Mouse (Mus musculus) erythroblast, adult 5-6 weeks (primary cell): ENCODE measurements around the gene Hist2h3c2. TPM values are rescaled to one million over a fixed set of nuclear protein-coding genes. Genes with fewer than 3 reads are reported as not detected.
"Not testable (repeated sequence)": the region's sequence is repeated elsewhere in the genome, so short reads cannot be mapped to it uniquely, and the experiment has no call there.

ENCODE experiments used
- ATAC-seq: replicated peaks from 2 replicates; pipeline ENCODE4 v1.8.0; 2016; ENCODE audit warnings: moderate number of reproducible peaks, mild to moderate bottlenecking, moderate TSS enrichment, inconsistent platforms; ENCODE audit not compliant: poor library complexity, low FRiP score, severe bottlenecking
- total RNA-seq, 2 experiments: library from RNA; stranded (forward) in 1 of 2; stranded (reverse) in 1 of 2; fragments of 150-400 nt in 1 of 2; fragments of 200-764, 138-1000 nt in 1 of 2; gene quantifications; 2 replicates each; pipeline versions ENCODE4 v1.2.3 to v1.2.4; 2015 to 2017; ENCODE audit warnings: low replicate concordance in 2 of 2

Hist2h3c2 gene
- total RNA-seq, 2 experiments from 2014 or later = 97.2 to 139 TPM

- no peak for ATAC-seq
These were observed 31.1 kb downstream of the Hist2h3c2 start for GRCm38 (mm10) chr3:96207819-96208218.

GRCm38 (mm10) chr3:96199731-96200130 lies 39.2 kb downstream of the Hist2h3c2 start:
- ATAC-seq = no peak

DNA sequence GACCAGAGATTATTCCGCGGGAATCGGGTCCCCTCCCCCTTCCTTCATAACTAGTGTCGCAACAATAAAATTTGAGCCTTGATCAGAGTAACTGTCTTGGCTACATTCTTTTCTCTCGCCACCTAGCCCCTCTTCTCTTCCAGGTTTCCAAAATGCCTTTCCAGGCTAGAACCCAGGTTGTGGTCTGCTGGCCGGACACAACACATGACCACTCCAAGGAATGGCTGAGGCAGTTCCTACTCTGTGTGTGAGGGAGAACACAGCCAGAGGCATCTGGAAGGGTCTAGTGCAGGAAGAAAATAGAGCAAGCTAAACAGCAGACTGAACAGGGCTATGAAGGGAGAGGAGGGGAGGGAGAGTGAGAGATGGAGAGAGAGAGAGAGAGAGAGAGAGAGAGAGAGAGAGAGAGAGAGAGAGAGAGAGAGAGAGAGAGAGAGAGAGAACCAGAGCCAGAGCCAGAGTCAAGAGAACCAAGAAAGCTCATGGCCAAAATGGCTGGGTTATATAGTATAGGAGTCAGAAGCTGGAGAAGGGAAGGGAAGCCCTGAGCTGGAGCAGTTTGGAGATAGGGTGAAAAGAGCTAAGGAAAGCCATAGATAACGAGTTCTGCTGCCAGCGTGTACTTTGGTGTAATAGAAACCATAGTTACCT lies 40.2 kb downstream of the Hist2h3c2 start:
- ATAC-seq = not testable (repeated sequence)

DNA sequence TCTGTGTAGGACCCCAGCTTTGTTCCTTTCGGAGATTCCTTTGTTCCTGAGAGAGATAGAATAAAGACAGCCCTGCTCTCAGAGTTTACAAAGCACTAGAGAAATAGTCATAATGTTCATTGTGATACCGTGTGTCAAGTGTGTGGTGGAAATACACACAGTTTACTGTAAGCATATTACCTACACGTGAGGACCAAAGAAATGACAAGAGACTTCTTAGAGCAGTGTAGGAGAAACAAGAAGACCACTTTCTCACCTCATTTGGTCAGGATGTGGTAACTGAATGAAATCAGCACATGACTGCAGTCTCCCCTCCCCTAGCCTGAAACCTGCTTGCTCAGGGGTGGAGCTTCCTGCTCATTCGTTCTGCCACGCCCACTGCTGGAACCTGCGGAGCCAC lies 40.7 kb downstream of the Hist2h3c2 start:
- 0 out of 2 replicates have a peak, but pooled peaks have one; percentile 10 for ATAC-seq

- peak; percentile 88 for ATAC-seq
These were observed 41.7 kb downstream of the Hist2h3c2 start for GRCm38 (mm10) chr3:96197129-96197749.

DNA sequence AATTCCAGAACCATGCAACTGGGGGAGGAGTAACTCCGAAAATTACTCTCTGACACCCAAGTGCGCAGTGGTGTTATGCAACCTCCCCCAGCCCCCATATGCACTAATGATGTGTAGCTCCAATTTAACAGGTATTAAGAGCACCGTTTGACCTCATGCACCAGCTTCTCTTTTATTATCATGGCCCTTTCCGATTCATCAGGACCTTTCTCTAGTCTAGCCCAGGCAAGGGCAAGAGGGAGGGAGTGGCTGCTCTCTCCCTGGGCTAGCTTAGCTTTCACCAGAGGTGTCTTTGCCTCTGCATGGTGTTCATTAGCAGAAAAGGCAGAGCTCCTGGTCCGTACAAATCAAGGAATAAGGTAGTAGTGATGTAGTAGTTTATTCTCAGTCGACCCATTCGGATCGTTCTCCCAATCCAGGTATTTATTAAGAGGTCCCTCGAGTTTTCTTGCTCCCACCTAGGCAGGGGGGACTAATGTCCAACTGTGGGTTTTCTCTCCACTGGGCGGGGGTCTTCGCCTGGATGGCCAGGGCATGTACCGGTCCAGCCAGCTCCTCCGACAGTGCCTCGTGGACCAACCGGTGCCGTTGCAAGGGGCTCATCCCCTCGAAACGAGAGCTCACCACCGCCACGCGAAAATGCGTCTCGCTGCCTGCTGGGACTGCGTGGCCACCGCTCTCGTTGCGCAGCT lies 42.3 kb downstream of the Hist2h3c2 start:
- no peak for ATAC-seq

- no peak for ATAC-seq
These were observed 43.2 kb downstream of the Hist2h3c2 start for GRCm38 (mm10) chr3:96195616-96196313.

GRCm38 (mm10) chr3:96194966-96195365 lies 44.0 kb downstream of the Hist2h3c2 start:
- no peak for ATAC-seq

DNA sequence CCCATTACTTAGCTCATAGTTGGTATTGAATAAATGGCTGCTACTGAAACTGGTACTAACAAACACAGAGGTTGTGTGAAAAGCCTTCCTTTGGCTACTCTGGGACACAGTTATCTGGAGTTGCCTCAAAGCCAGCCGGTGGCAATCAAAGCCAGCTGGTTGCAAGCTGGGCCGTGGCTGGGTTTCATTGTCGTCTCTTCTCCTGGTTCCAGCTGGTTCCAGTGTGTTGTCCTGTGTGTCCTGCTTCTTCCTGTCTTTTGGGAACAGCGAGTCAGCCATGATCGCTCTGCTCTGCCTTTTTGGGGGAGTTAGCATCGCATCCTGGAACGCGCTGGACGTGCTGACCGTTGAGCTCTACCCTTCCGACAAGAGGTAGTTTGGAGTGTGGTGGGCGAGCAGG lies 46.0 kb downstream of the Hist2h3c2 start:
- no peak for ATAC-seq

Other genes starting within 250 kb of the Hist2h3c2 start
- 6.7 and 10.8 TPM in 2 replicates for gene Plekho1, start 243.1 kb downstream of the Hist2h3c2 start, total RNA-seq (2015; ENCODE audit: low replicate concordance)
- gene Plekho1, start 243.1 kb downstream of the Hist2h3c2 start, total RNA-seq (2017; ENCODE audit: low replicate concordance) = 8.2 and 10.1 TPM in 2 replicates
- 2.5 and 14.2 TPM in 2 replicates for gene Vps45, start 180.7 kb downstream of the Hist2h3c2 start, total RNA-seq (2015; ENCODE audit: low replicate concordance)
- 5.1 and 7.1 TPM in 2 replicates for gene Vps45, start 180.7 kb downstream of the Hist2h3c2 start, total RNA-seq (2017; ENCODE audit: low replicate concordance)
- gene Otud7b, start 134.6 kb downstream of the Hist2h3c2 start, total RNA-seq (2015; ENCODE audit: low replicate concordance) = 1.0 and 2.1 TPM in 2 replicates
- 6.1 and 12.8 TPM in 2 replicates for gene Otud7b, start 134.6 kb downstream of the Hist2h3c2 start, total RNA-seq (2017; ENCODE audit: low replicate concordance)
- not detected in 2 replicates for gene Mtmr11, start 77.1 kb downstream of the Hist2h3c2 start, total RNA-seq (2015; ENCODE audit: low replicate concordance)
- 0.34 TPM in 1 of 2 replicates, not detected in the other for gene Mtmr11, start 77.1 kb downstream of the Hist2h3c2 start, total RNA-seq (2017; ENCODE audit: low replicate concordance)
- gene Sf3b4, start 66.8 kb downstream of the Hist2h3c2 start, total RNA-seq (2015; ENCODE audit: low replicate concordance) = 20.9 and 24.9 TPM in 2 replicates
- 3.6 and 3.8 TPM in 2 replicates for gene Sf3b4, start 66.8 kb downstream of the Hist2h3c2 start, total RNA-seq (2017; ENCODE audit: low replicate concordance)
- gene Sv2a, start 58.0 kb downstream of the Hist2h3c2 start, total RNA-seq (2015; ENCODE audit: low replicate concordance) = not detected in 2 replicates
- gene Sv2a, start 58.0 kb downstream of the Hist2h3c2 start, total RNA-seq (2017; ENCODE audit: low replicate concordance) = not detected in 2 replicates
- gene Bola1, start 19.4 kb downstream of the Hist2h3c2 start, total RNA-seq (2015; ENCODE audit: low replicate concordance) = 8.8 TPM in 1 of 2 replicates, not detected in the other
- gene Bola1, start 19.4 kb downstream of the Hist2h3c2 start, total RNA-seq (2017; ENCODE audit: low replicate concordance) = 3.2 and 5.9 TPM in 2 replicates
- 6.5 TPM in 1 of 2 replicates, not detected in the other for gene Hist2h2ab, start 19.3 kb downstream of the Hist2h3c2 start, total RNA-seq (2015; ENCODE audit: low replicate concordance)
- gene Hist2h2ab, start 19.3 kb downstream of the Hist2h3c2 start, total RNA-seq (2017; ENCODE audit: low replicate concordance) = 35.6 and 94.8 TPM in 2 replicates
- 18.3 and 36.8 TPM in 2 replicates for gene Hist2h2ac, start 18.2 kb downstream of the Hist2h3c2 start, total RNA-seq (2015; ENCODE audit: low replicate concordance)
- gene Hist2h2ac, start 18.2 kb downstream of the Hist2h3c2 start, total RNA-seq (2017; ENCODE audit: low replicate concordance) = 1,217 and 1,495 TPM in 2 replicates
- gene Hist2h2be, start 18.0 kb downstream of the Hist2h3c2 start, total RNA-seq (2015; ENCODE audit: low replicate concordance) = 19.2 and 22.6 TPM in 2 replicates
- gene Hist2h2be, start 18.0 kb downstream of the Hist2h3c2 start, total RNA-seq (2017; ENCODE audit: low replicate concordance) = 19.5 and 32.7 TPM in 2 replicates
- gene Hist2h2aa2, start 1.1 kb upstream of the Hist2h3c2 start, total RNA-seq (2015; ENCODE audit: low replicate concordance) = 65.5 and 89.0 TPM in 2 replicates
- 1,562 and 3,181 TPM in 2 replicates for gene Hist2h2aa2, start 1.1 kb upstream of the Hist2h3c2 start, total RNA-seq (2017; ENCODE audit: low replicate concordance)
- gene Hist2h2aa1, start 6.4 kb upstream of the Hist2h3c2 start, total RNA-seq (2015; ENCODE audit: low replicate concordance) = not detected in 2 replicates
- 1,803 and 3,861 TPM in 2 replicates for gene Hist2h2aa1, start 6.4 kb upstream of the Hist2h3c2 start, total RNA-seq (2017; ENCODE audit: low replicate concordance)
- gene Hist2h3c1, start 7.6 kb upstream of the Hist2h3c2 start, total RNA-seq (2015; ENCODE audit: low replicate concordance) = 16.7 and 20.9 TPM in 2 replicates
- 15.1 TPM in 1 of 2 replicates, not detected in the other for gene Hist2h3c1, start 7.6 kb upstream of the Hist2h3c2 start, total RNA-seq (2017; ENCODE audit: low replicate concordance)
- 114 and 128 TPM in 2 replicates for gene Hist2h4, start 24.2 kb upstream of the Hist2h3c2 start, total RNA-seq (2015; ENCODE audit: low replicate concordance)
- gene Hist2h4, start 24.2 kb upstream of the Hist2h3c2 start, total RNA-seq (2017; ENCODE audit: low replicate concordance) = 46.8 and 67.0 TPM in 2 replicates
- 373 and 489 TPM in 2 replicates for gene Hist2h3b, start 29.5 kb upstream of the Hist2h3c2 start, total RNA-seq (2015; ENCODE audit: low replicate concordance)
- 312 and 340 TPM in 2 replicates for gene Hist2h3b, start 29.5 kb upstream of the Hist2h3c2 start, total RNA-seq (2017; ENCODE audit: low replicate concordance)
- 715 and 759 TPM in 2 replicates for gene Hist2h2bb, start 30.6 kb upstream of the Hist2h3c2 start, total RNA-seq (2015; ENCODE audit: low replicate concordance)
- gene Hist2h2bb, start 30.6 kb upstream of the Hist2h3c2 start, total RNA-seq (2017; ENCODE audit: low replicate concordance) = 2,995 and 4,039 TPM in 2 replicates
- gene Fcgr1, start 54.8 kb upstream of the Hist2h3c2 start, total RNA-seq (2015; ENCODE audit: low replicate concordance) = 9.0 and 10.8 TPM in 2 replicates
- 4.0 and 4.5 TPM in 2 replicates for gene Fcgr1, start 54.8 kb upstream of the Hist2h3c2 start, total RNA-seq (2017; ENCODE audit: low replicate concordance)
- gene BC107364, start 213.2 kb upstream of the Hist2h3c2 start, total RNA-seq (2015; ENCODE audit: low replicate concordance) = not detected in 2 replicates
- not detected in 2 replicates for gene BC107364, start 213.2 kb upstream of the Hist2h3c2 start, total RNA-seq (2017; ENCODE audit: low replicate concordance)